Mouse (Mus musculus) liver, embryonic 12.5 days (tissue): ENCODE results near the gene Bahcc1. TPM values are rescaled to one million over a fixed set of nuclear protein-coding genes. Genes with fewer than 3 reads are reported as not detected.

Source experiments
- ATAC-seq: fragments of 200-750 bp; cut with Nextera tagmentation; 2 replicates; pipeline ENCODE4 v1.8.0; 2017; ENCODE audit warnings: moderate number of reproducible peaks, mild to moderate bottlenecking, moderate library complexity
- H3K27ac ChIP-seq: fragments of 300-500 bp; sonication (generic); 2 replicates; pipeline ENCODE4 v1.5.1; 2016; ENCODE audit warnings: mild to moderate bottlenecking
- H3K27me3 ChIP-seq: fragments of 300-500 bp; sonication (generic); replicated peaks from 2 replicates; pipeline ENCODE4 v1.6.1; 2016; ENCODE audit warnings: mild to moderate bottlenecking, moderate library complexity
- H3K36me3 ChIP-seq: fragments of 300-500 bp; sonication (generic); 2 replicates; pipeline ENCODE4 v1.6.1; 2016; ENCODE audit warnings: mild to moderate bottlenecking, moderate library complexity
- H3K4me1 ChIP-seq: fragments of 300-500 bp; sonication (generic); 2 replicates; pipeline ENCODE4 v1.6.1; 2016
- H3K4me2 ChIP-seq: fragments of 300-500 bp; sonication (generic); 2 replicates; pipeline ENCODE4 v1.6.1; 2016; ENCODE audit warnings: mild to moderate bottlenecking, moderate library complexity
- H3K4me3 ChIP-seq: fragments of 300-500 bp; sonication (generic); 2 replicates; pipeline ENCODE4 v1.5.1; 2016; ENCODE audit warnings: mild to moderate bottlenecking, moderate library complexity
- H3K9ac ChIP-seq: fragments of 300-500 bp; sonication (generic); 2 replicates; pipeline ENCODE4 v1.6.1; 2016; ENCODE audit warnings: mild to moderate bottlenecking, moderate library complexity
- H3K9me3 ChIP-seq: fragments of 300-500 bp; sonication (generic); replicated peaks from 2 replicates; pipeline ENCODE4 v1.6.1; 2016; ENCODE audit warnings: mild to moderate bottlenecking, moderate library complexity
- WGBS: fragments of 180-500 bp; shearing (Covaris S2); methylation state at CpG from one replicate; pipeline ENCODE4 v1.1.7; 2016; ENCODE audit not compliant: insufficient replicate concordance; 5-methylcytosine and 5-hydroxymethylcytosine counted together
- microRNA-seq: library from miRNA; unstranded; fragments of <30 nt; microRNA quantifications from one replicate; pipeline ENCODE4, GENCODE M21; 2017
- polyA plus RNA-seq: library from polyadenylated mRNA; unstranded; fragments of >200 nt; fragmentation: Nextera tagmentation; extraction: Ambion mirVana; gene quantifications from 2 replicates; pipeline ENCODE4 v1.2.1, GENCODE M21; 2016

Bahcc1 gene
- polyA plus RNA-seq, 1 experiment from 2014 or later, result 3.5 TPM

DNA sequence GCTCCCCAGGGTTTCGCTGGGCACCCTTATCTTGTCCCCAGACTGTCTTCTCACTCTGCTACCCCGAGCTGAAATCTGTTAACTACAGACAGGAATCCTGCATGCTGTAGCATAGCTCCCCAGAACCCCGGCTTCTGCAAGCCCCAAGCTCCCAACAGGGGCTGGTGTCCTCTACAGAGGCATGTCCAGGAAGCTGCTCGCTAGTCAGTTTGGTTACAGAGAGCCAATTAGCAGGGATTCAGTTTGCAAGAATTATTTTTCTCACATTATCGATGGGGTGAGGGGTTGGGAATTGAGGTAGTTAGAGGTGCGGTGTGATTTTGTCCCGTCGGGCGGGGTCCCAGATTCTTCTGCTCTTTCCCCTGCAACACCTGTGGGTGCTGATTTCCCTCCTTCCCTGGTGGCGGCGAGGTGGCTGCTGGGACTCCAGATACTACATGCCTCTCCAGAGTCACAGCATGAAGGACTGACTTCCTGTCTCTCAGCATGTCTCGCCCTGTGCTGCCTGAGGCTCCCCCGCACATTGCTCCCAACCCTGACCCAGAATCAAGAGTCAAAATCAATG, 84.0 kb downstream of the Bahcc1 start:
- ATAC-seq, result peak; percentile 51
- H3K4me1 ChIP-seq, result peaks cover 30% of the 10 kb centered on the region
- peak overlapping the region; percentile 98 for H3K4me2 ChIP-seq
- WGBS, result 15% methylated on average over 13 of the region's 13 CpGs
- H3K9me3 ChIP-seq, result no peaks in the 10 kb centered on the region
- H3K36me3 ChIP-seq, result no peaks in the 10 kb centered on the region
- peak overlapping the region; percentile 83 for H3K9ac ChIP-seq
- peak overlapping the region; percentile 64 for H3K4me3 ChIP-seq
- H3K27ac ChIP-seq, result peak overlapping the region; percentile 96
- H3K27me3 ChIP-seq, result 0 out of 2 replicates have a peak, but pooled peaks cover 3% of the 10 kb centered on the region

DNA sequence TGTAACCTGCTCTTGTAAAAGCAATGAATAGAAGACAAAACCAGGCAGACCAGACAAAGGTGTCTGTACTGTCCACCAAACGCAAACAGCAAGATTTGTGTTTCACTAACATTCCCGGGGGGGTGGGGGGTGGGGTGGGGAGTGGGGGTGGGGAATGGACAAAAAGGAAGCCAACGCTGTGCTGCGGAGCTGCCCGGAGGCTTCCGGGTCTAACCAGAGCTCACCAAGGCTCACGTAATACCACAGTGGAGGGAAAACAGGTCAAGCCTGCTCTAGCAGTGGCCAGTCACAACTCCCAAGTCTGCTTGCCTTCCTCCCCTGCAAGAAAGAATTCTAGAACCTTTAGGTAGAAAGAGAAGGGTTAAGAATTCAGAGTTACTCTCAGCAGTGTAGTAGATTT, 84.7 kb downstream of the Bahcc1 start:
- ATAC-seq, result no peak
- Histone ChIP-seq H3K9ac (no peak overlapping the region; the same call in 1 of the 2 replicates), H3K27ac (peak overlapping the region; percentile 96), H3K4me3 (peak overlapping the region; percentile 64; the same call in 1 of the 2 replicates), H3K9me3 (no peaks in the 10 kb centered on the region), H3K4me1 (peaks cover 27% of the 10 kb centered on the region), H3K36me3 (no peaks in the 10 kb centered on the region), H3K27me3 (0 out of 2 replicates have a peak, but pooled peaks cover 3% of the 10 kb centered on the region), H3K4me2 (peak overlapping the region; percentile 98)
- 46% methylated on average over 7 of the region's 7 CpGs for WGBS

- no peak for ATAC-seq
- 85% methylated on average over 5 of the region's 5 CpGs for WGBS
- Histone ChIP-seq H3K4me3 (no peak overlapping the region), H3K4me2 (no peak overlapping the region), H3K9ac (no peak overlapping the region), H3K27ac (no peak overlapping the region), H3K9me3 (no peaks in the 10 kb centered on the region), H3K27me3 (no peaks in the 10 kb centered on the region), H3K4me1 (peaks cover 27% of the 10 kb centered on the region), H3K36me3 (no peaks in the 10 kb centered on the region)
Observed at GRCm38 (mm10) chr11:120319310-120319709, 86.6 kb downstream of the Bahcc1 start.

DNA sequence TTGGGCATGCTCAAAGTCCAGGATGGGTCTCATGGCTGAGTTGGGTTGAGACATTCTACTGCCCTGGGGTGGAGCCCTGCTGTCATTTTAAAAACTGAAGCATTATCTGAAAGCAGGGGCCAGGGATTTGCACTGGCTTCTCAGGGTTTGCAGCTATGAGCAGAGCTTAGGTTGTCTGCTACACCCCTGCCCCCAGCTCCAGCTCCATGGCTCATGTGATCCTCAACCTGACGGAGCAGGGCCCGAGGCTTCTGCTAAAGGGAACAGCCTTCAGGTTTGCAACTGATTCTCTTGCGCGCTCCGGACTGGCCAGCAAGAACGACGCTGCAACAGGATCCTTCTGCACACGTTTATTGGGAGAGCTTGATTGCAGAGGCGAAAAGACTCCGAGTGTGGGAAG, 87.4 kb downstream of the Bahcc1 start:
- H3K4me3 ChIP-seq, result no peak overlapping the region
- H3K36me3 ChIP-seq, result no peaks in the 10 kb centered on the region
- H3K27me3 ChIP-seq, result no peaks in the 10 kb centered on the region
- no peak for ATAC-seq
- H3K27ac ChIP-seq, result no peak overlapping the region
- H3K9ac ChIP-seq, result no peak overlapping the region
- H3K9me3 ChIP-seq, result no peaks in the 10 kb centered on the region
- 90% methylated on average over 10 of the region's 10 CpGs for WGBS
- no peak overlapping the region for H3K4me2 ChIP-seq
- H3K4me1 ChIP-seq, result peaks cover 20% of the 10 kb centered on the region

DNA sequence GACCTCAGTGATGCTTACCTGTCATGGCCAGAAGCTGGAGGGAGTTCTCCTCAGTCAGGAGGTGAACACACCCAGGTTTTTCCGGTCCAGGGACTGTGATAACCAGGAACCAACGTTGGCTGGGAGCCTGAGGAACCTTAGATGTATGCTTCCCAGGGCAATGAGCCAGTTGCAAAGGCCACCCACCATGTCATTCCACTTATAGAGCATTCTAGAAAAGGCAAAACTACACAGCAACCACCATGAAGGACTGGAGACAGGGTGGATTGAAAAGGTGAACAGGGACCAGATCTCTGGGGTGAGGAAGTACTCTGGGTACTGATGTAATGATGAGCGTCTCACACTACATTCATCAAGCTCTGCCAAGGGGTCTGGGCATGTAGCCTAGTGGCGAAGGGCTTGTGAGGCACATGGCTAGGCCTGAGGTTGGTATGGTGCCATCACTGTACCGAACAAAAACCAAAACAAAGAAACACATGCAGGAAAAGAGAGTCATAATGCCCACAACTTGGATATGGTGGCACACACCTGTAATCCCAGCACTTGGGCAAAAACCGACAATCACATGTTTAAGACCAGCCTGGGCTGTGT, 102.8 kb downstream of the Bahcc1 start:
- Histone ChIP-seq H3K36me3 (no peaks in the 10 kb centered on the region), H3K4me2 (no peak overlapping the region), H3K9ac (no peak overlapping the region), H3K4me3 (no peak overlapping the region), H3K9me3 (0 out of 2 replicates have a peak, but pooled peaks cover 6% of the 10 kb centered on the region), H3K4me1 (peaks cover 12% of the 10 kb centered on the region), H3K27me3 (no peaks in the 10 kb centered on the region), H3K27ac (no peak overlapping the region)
- ATAC-seq, result no peak
- WGBS, result 61% methylated on average over 6 of the region's 6 CpGs

DNA sequence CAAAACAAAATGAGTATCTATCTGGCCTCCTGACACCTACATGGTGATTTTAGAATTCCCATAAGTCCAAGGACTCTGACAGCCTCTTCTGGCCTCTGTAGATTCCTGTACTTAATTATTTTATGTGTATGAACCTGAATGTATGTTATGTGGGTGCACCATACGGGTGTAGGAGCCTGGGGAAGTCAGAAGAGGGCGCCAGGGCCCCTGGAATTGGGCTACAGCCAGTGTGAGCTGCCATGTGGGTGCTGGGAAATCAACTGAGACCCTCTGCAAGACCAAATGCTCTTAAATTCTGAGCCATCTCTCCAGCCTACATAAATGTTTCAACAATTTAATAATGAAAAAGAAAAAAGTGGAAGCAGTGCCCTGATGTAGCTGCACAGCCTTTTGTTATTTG, 104.7 kb downstream of the Bahcc1 start:
- no peaks in the 10 kb centered on the region for H3K27me3 ChIP-seq
- H3K27ac ChIP-seq, result no peak overlapping the region
- no peak overlapping the region for H3K4me2 ChIP-seq
- 0 out of 2 replicates have a peak, but pooled peaks cover 6% of the 10 kb centered on the region for H3K9me3 ChIP-seq
- 31% methylated on average over 2 of the region's 2 CpGs for WGBS
- no peaks in the 10 kb centered on the region for H3K36me3 ChIP-seq
- no peak for ATAC-seq
- no peak overlapping the region for H3K9ac ChIP-seq
- H3K4me1 ChIP-seq, result peaks cover 12% of the 10 kb centered on the region
- H3K4me3 ChIP-seq, result no peak overlapping the region

GRCm38 (mm10) chr11:120338786-120339185, 106.0 kb downstream of the Bahcc1 start:
- Histone ChIP-seq H3K4me2 (no peak overlapping the region), H3K36me3 (no peaks in the 10 kb centered on the region), H3K27me3 (no peaks in the 10 kb centered on the region), H3K9ac (no peak overlapping the region), H3K4me1 (peaks cover 12% of the 10 kb centered on the region), H3K9me3 (0 out of 2 replicates have a peak, but pooled peaks cover 6% of the 10 kb centered on the region), H3K4me3 (no peak overlapping the region), H3K27ac (no peak overlapping the region)
- 61% methylated on average over 3 of the region's 3 CpGs for WGBS
- ATAC-seq, result no peak

- H3K27ac ChIP-seq, result peak overlapping the region; percentile 76
- WGBS, result 33% methylated on average over 10 of the region's 10 CpGs
- peaks cover under 1% of the 10 kb centered on the region for H3K36me3 ChIP-seq
- H3K9me3 ChIP-seq, result 0 out of 2 replicates have a peak, but pooled peaks cover 3% of the 10 kb centered on the region
- no peak overlapping the region for H3K9ac ChIP-seq
- H3K4me3 ChIP-seq, result no peak overlapping the region
- H3K27me3 ChIP-seq, result no peaks in the 10 kb centered on the region
- peaks cover 20% of the 10 kb centered on the region for H3K4me1 ChIP-seq
- ATAC-seq, result peak; percentile 57
- H3K4me2 ChIP-seq, result peak overlapping the region; percentile 23; the same call in 1 of the 2 replicates
Observed at GRCm38 (mm10) chr11:120339978-120340513, 107.3 kb downstream of the Bahcc1 start.

GRCm38 (mm10) chr11:120341661-120342060, 108.9 kb downstream of the Bahcc1 start:
- 87% methylated on average over 4 of the region's 4 CpGs for WGBS
- no peaks in the 10 kb centered on the region for H3K27me3 ChIP-seq
- peaks cover 28% of the 10 kb centered on the region for H3K4me1 ChIP-seq
- 0 out of 2 replicates have a peak, but pooled peaks cover 3% of the 10 kb centered on the region for H3K9me3 ChIP-seq
- no peak overlapping the region for H3K27ac ChIP-seq
- H3K9ac ChIP-seq, result no peak overlapping the region
- H3K4me3 ChIP-seq, result no peak overlapping the region
- no peak for ATAC-seq
- peaks cover 10% of the 10 kb centered on the region for H3K36me3 ChIP-seq
- no peak overlapping the region for H3K4me2 ChIP-seq

Small RNAs within 50 kb of the gene (microRNA-seq; reads per million reads assigned to microRNA genes)
- not detected for gene Gm47297

Other genes starting within 250 kb of the Bahcc1 start
- gene Aatk, start 185.8 kb upstream of the Bahcc1 start, polyA plus RNA-seq, result 0.37 and 0.49 TPM in 2 replicates
- gene Cep131, start 146.1 kb upstream of the Bahcc1 start, polyA plus RNA-seq, result 10.5 and 11.4 TPM in 2 replicates
- 9.3 and 11.3 TPM in 2 replicates for gene Tepsin, start 134.2 kb upstream of the Bahcc1 start, polyA plus RNA-seq
- 64.4 and 68.1 TPM in 2 replicates for gene Ndufaf8, start 134.0 kb upstream of the Bahcc1 start, polyA plus RNA-seq
- 54.9 and 55.2 TPM in 2 replicates for gene Slc38a10, start 81.6 kb upstream of the Bahcc1 start, polyA plus RNA-seq
- gene Actg1, start 115.6 kb downstream of the Bahcc1 start, polyA plus RNA-seq, result 952 and 1,008 TPM in 2 replicates
- gene Fscn2, start 128.6 kb downstream of the Bahcc1 start, polyA plus RNA-seq, result 0.16 and 0.18 TPM in 2 replicates
- 12.8 and 13.1 TPM in 2 replicates for gene Faap100, start 145.8 kb downstream of the Bahcc1 start, polyA plus RNA-seq
- 44.9 and 46.3 TPM in 2 replicates for gene Nploc4, start 204.8 kb downstream of the Bahcc1 start, polyA plus RNA-seq
- not detected in 2 replicates for gene Tspan10, start 209.7 kb downstream of the Bahcc1 start, polyA plus RNA-seq
- 0.13 and 0.25 TPM in 2 replicates for gene Pde6g, start 220.6 kb downstream of the Bahcc1 start, polyA plus RNA-seq
- 8.1 and 9.6 TPM in 2 replicates for gene Oxld1, start 225.1 kb downstream of the Bahcc1 start, polyA plus RNA-seq
- 31.3 and 32.3 TPM in 2 replicates for gene Ccdc137, start 225.2 kb downstream of the Bahcc1 start, polyA plus RNA-seq
- gene Arl16, start 234.7 kb downstream of the Bahcc1 start, polyA plus RNA-seq, result 22.3 and 24.2 TPM in 2 replicates